Mouse (Mus musculus): ENCODE results near the gene Anxa9. TPM values are rescaled to one million over a fixed set of nuclear protein-coding genes. Genes with fewer than 3 reads are reported as not detected.

The Anxa9 gene
- polyA plus RNA-seq, 1 experiment from 2014 or later: 1.9 TPM

DNA sequence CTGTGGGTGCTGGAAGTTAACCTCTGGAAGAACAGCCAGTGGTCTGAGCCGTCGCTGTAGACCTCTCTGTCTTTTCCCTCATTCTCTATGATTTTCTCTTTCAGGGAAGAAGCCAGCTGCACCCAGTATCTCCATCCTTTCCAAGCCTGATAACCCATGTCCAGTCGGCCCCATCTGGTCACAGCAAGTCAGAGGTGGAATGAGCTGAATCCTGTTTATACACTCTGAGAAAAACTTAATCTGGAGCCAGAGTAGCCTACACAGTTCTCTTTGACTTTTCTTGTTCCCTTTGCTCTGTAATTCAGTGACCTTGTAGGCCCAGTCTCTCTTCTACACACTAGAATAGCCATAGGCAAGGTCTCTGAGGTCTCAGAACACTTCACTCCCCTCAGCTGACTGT is 19.4 kb downstream of the Anxa9 start:
- Histone ChIP-seq H3K9me3 (no peaks in the 10 kb centered on the region), H3K27me3 (ENCODE audit: poor library complexity, severe bottlenecking) (no peaks in the 10 kb centered on the region), H3K36me3 (replicated peaks) (peaks cover 47% of the 10 kb centered on the region), H3K27ac (no peak overlapping the region), H3K4me1 (peaks cover 17% of the 10 kb centered on the region), H3K4me3 (no peak overlapping the region)
- 86% methylated on average over 3 of the region's 3 CpGs for WGBS
- DNase-seq (ENCODE audit: extremely low spot score, low spot score): no peak

DNA sequence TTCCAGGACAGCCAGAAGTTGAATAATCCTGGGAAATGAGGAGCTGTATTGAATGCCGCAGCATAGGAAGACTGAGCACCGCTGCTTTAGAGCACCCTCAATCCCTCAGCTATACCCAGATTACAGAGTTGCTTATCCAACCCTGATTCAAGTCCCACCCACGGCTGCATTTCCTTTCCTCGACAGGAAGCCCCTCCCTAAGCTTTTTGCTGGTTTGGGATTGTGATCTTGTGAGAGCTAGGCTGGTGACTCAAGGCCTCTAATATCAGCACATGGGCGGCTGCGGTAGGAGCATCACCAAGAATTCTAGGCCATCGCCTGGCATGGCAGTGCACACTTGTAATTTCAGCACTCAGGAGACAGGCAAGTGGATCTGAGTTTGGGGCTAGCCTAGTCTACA is 20.5 kb downstream of the Anxa9 start:
- DNase-seq (ENCODE audit: extremely low spot score, low spot score): no peak
- Histone ChIP-seq H3K27me3 (ENCODE audit: poor library complexity, severe bottlenecking) (no peaks in the 10 kb centered on the region), H3K4me1 (peaks cover 26% of the 10 kb centered on the region), H3K4me3 (no peak overlapping the region), H3K36me3 (replicated peaks) (peaks cover 38% of the 10 kb centered on the region), H3K9me3 (no peaks in the 10 kb centered on the region), H3K27ac (no peak overlapping the region)
- 92% methylated on average over 7 of the region's 7 CpGs for WGBS

DNA sequence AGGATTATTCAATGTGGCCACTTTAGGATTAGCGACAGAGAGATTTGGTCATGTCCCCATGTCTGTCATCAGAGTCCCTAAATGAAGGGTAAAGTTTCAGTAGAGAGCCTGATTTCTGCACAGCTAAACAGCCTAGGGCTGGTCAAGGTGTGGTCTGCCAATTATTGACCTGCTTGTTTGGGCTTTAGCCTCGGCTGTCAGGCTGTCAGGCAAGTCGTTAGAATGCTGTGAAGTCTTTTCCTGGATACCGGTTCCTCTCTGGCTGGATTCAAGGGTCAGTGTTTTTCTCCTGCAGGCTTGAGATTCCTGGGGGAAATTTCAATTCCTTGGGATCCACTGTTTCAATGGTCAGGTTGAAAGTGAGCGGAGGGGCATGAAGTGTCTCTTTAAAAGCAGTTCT is 21.0 kb downstream of the Anxa9 start:
- H3K9me3 ChIP-seq: no peaks in the 10 kb centered on the region
- no peak overlapping the region for H3K4me3 ChIP-seq
- H3K36me3 ChIP-seq (replicated peaks): peaks cover 33% of the 10 kb centered on the region
- H3K27me3 ChIP-seq (ENCODE audit: poor library complexity, severe bottlenecking): no peaks in the 10 kb centered on the region
- 72% methylated on average over 5 of the region's 5 CpGs for WGBS
- peaks cover 26% of the 10 kb centered on the region for H3K4me1 ChIP-seq
- no peak for DNase-seq (ENCODE audit: extremely low spot score, low spot score)
- no peak overlapping the region for H3K27ac ChIP-seq

DNA sequence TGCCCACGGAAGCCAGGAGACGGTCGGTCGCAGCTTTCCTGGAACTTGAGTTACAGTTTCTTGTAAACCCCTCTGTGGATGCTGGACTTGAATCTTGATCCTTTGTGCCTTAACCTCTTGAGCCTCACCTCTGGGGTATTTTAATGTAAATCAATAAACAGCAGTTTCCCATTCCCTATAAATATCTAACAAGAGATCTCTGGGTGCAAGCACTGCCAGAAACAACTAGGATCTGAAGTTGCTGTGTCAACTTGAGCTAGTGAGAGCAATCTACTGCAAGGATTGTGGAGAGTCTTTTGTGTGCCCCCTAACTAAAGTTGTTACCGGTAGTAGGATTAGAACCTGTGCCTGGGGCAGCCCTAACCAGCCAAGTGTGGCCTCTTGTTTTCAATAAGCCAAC is 21.6 kb downstream of the Anxa9 start:
- Histone ChIP-seq H3K27me3 (ENCODE audit: poor library complexity, severe bottlenecking) (no peaks in the 10 kb centered on the region), H3K27ac (no peak overlapping the region), H3K36me3 (replicated peaks) (peaks cover 27% of the 10 kb centered on the region), H3K4me3 (no peak overlapping the region), H3K9me3 (no peaks in the 10 kb centered on the region), H3K4me1 (peaks cover 32% of the 10 kb centered on the region)
- no peak for DNase-seq (ENCODE audit: extremely low spot score, low spot score)
- WGBS: 92% methylated on average over 5 of the region's 5 CpGs

DNA sequence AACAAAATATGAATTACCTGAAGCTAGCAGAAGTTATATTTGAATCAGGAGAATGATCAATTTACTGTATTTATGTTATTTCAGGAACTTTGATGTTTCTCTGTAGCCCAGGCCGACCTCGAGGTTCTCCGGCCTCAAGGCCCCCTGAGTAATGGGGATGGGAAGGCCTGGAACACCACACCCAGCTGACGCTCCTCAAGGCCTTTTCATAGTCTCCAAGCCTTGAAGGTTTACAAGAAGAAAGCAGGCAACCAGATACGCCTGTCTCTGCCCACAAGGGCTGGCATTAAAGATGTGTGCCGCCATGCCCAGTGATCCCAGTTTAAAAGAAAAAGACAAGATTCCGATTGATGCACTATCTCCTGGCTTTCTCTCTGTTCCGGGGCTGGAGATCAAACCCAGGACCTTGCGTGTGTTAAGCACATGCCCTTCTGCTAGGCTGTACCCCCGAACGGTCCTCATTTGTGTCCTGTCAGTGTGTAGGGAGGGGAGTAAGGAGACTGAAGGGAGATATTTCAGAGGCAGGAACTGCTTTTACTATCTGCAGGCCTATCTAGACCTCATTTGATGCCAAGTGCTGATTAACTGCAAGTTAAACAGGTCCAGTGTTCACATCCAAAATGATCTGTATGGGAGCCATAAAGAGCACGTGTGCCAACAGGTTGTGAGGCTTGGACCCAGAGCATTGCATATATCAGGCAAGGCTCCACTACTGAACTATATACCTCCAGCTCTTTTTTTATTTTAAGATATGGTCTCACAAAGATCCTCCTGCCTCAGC is 22.3 kb downstream of the Anxa9 start:
- DNase-seq (ENCODE audit: extremely low spot score, low spot score): no peak
- Histone ChIP-seq H3K9me3 (no peaks in the 10 kb centered on the region), H3K27ac (no peak overlapping the region), H3K27me3 (ENCODE audit: poor library complexity, severe bottlenecking) (no peaks in the 10 kb centered on the region), H3K4me3 (peak overlapping the region; percentile 71), H3K36me3 (replicated peaks) (peaks cover 20% of the 10 kb centered on the region), H3K4me1 (peaks cover 33% of the 10 kb centered on the region)
- WGBS: 92% methylated on average over 12 of the region's 12 CpGs

DNA sequence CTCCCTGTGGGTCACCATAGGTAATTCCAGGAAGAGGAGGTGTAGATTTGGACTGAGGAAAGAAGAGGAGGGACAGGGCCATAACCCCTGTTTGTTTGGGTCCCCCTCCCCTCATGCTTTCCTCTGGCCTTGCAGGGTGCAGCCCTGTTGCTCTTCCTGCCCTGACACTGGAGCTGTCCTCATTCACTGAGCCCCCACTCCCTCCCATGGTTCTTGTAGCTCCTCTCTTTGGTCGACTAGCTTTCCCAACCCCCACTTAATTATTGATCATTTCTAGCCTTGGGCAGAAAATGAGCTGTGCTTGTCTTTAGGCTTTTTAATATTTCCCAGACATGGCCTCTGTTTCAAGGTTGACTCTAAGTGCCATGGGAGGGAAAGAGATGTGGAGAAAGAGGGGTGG is 22.9 kb downstream of the Anxa9 start:
- Histone ChIP-seq H3K4me3 (peak overlapping the region; percentile 71), H3K27me3 (ENCODE audit: poor library complexity, severe bottlenecking) (no peaks in the 10 kb centered on the region), H3K36me3 (replicated peaks) (peaks cover 16% of the 10 kb centered on the region), H3K27ac (peak overlapping the region; percentile 94), H3K4me1 (peaks cover 33% of the 10 kb centered on the region), H3K9me3 (no peaks in the 10 kb centered on the region)
- DNase-seq (ENCODE audit: extremely low spot score, low spot score): no peak
- 39% methylated on average over 1 of the region's 1 CpGs for WGBS

DNA sequence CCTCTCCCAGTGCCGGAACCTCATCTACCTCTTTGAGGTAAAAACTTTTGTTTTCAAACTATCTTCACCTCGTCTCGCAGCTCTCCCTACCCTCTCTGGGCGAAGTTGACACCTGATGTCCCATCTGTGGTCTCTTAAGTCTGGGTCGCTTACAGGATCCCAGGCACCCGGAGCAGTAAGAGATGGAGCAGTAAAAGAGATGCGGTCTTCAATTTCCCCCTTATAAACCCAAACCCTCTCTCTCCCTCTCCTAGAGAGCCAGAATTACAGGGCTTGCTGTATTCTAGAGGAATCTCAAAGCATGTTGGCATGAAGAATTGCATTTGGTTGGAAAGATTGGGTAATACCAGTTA is 23.4 kb downstream of the Anxa9 start:
- peaks cover 13% of the 10 kb centered on the region for H3K36me3 ChIP-seq (replicated peaks)
- peak overlapping the region; percentile 71 for H3K4me3 ChIP-seq
- H3K27me3 ChIP-seq (ENCODE audit: poor library complexity, severe bottlenecking): no peaks in the 10 kb centered on the region
- peaks cover 33% of the 10 kb centered on the region for H3K4me1 ChIP-seq
- WGBS: 2% methylated on average over 7 of the region's 7 CpGs
- no peaks in the 10 kb centered on the region for H3K9me3 ChIP-seq
- DNase-seq (ENCODE audit: extremely low spot score, low spot score): no peak
- H3K27ac ChIP-seq: peak overlapping the region; percentile 94

DNA sequence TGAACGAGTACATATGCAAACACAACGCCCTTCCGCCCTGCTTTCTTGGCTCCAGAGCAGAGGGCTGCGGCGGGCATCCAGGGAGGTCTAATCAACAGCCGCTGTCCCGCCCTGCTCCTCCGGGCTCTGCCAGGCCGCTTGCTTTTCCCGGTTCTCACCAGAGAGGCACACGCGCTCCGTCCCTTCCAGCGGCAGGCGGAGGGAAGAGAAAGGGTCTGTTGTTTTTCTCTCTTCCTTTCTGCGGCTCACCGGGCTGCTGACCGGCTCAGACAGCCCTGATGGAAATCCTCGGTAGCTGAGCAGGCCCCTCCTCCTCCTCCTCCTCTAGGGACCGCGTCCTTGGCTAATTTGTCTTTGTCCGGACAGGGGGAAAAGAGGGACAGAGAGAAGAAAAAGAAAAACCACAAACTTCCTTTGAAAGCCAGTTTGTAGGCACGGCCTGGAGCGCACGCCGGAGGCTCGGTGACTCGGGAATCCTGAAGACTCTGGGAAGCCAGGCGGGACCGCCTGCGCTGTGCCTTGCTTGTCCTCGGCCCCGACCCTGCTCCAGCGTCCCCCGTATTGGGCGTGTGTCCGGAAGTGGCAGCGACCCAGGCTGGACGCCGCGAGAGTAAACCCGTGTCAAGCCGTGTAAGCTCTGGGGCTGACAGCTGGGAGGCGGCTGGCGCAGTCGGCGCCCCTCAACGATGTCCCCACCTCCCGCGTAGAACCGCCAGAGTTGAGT is 23.9 kb downstream of the Anxa9 start:
- Histone ChIP-seq H3K4me1 (peaks cover 33% of the 10 kb centered on the region), H3K4me3 (peak overlapping the region; percentile 71), H3K9me3 (no peaks in the 10 kb centered on the region), H3K36me3 (replicated peaks) (peaks cover 7% of the 10 kb centered on the region), H3K27ac (peak overlapping the region; percentile 94), H3K27me3 (ENCODE audit: poor library complexity, severe bottlenecking) (no peaks in the 10 kb centered on the region)
- under 1% methylated on average over 50 of the region's 51 CpGs for WGBS
- peak; percentile 82 for DNase-seq (ENCODE audit: extremely low spot score, low spot score)

DNA sequence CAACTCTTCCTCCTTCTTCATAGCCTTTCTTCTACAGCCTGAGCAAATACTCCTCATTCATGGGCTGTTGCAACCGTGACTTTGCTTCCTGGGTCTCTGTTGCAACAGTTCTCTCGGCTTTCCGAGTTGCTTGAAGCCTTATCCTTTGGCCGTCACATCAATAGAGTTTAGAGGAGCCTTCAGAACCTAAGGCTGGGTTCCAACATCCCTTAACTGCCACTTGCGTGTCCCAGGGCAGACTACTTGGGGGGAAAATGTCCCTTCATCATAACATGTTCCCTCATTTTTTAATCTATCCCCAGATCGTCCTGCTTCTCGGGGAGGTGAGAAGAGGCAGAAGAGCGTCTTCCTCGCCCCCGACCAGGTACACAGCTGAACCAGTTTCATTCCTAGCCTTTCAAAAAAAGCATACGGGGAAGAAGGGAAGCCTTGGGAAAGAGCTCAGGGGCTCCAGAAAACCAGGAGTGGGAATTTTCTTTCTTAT is 24.6 kb downstream of the Anxa9 start:
- WGBS: under 1% methylated on average over 11 of the region's 11 CpGs
- no peaks in the 10 kb centered on the region for H3K27me3 ChIP-seq (ENCODE audit: poor library complexity, severe bottlenecking)
- no peak for DNase-seq (ENCODE audit: extremely low spot score, low spot score)

DNA sequence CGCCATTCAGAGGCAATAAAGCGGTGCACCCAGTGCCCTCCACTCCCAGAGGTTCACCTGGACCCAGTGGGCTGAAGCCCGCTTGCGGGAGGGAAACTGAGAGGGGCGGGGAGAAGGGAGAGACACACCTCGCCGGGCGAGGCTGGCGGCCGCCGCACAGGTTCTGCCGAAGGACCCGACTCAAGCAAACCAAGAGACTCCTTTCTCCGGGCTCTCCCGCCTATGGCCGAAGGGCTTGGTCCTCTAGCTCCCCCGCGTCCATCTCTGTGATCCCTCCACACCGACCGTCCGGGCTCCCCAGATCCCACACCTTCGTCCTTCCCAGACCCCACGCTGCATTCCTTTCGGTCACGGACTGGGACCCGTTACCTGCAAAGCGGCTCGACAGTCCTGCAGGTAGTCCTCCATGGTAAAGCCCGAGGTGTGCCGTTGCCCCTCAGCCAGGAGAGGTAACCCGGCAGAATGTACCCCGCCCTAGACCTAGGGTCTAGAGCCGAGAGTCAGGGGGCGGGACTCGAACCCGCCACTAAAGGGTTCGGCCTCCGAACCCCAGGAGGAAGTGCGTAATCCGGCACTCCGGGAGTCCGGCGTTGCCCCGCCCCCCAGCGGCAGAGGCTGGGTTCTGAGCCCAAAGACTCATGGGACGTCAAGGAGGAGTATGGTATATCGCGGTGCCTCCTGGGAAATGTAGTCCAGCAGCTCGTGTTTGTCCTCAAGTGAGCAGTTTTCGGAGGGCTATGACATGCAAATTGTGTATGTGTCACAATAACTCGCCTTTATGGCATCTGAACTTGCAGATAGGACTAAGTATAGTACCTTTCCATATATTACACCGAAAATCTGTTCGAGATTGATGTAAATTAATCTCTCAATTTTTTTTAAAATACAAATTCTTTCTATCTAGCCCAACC is 25.5 kb downstream of the Anxa9 start, which contains the start of the genes Mindy1 and Prune1:
Gene Mindy1, plus strand, starts transcription at position 130 of the 911 bp plus-strand sequence.
Gene Prune1, minus strand, starts transcription at position 861 of the 911 bp plus-strand sequence.
- Histone ChIP-seq H3K27ac (peak within 1 kb of the TSS; percentile 94), H3K27me3 (ENCODE audit: poor library complexity, severe bottlenecking) (no peaks in the 10 kb centered on the region), H3K9me3 (no peaks in the 10 kb centered on the region), H3K36me3 (replicated peaks) (0 out of 2 replicates have a peak, but pooled peaks cover 3% of the 10 kb centered on the region), H3K4me1 (peaks cover 33% of the 10 kb centered on the region), H3K4me3 (peak within 1 kb of the TSS; percentile 71)
- DNase-seq (ENCODE audit: extremely low spot score, low spot score): peak; percentile 97
- under 1% methylated on average over 53 of the region's 53 CpGs for WGBS

More for the DNA sequence above, 24.6 kb downstream of the Anxa9 start:
- Histone ChIP-seq H3K4me3 (peak overlapping the region; percentile 71), H3K36me3 (replicated peaks) (peaks cover 2% of the 10 kb centered on the region), H3K4me1 (peaks cover 33% of the 10 kb centered on the region), H3K27ac (peak overlapping the region; percentile 94), H3K9me3 (no peaks in the 10 kb centered on the region)

DNA sequence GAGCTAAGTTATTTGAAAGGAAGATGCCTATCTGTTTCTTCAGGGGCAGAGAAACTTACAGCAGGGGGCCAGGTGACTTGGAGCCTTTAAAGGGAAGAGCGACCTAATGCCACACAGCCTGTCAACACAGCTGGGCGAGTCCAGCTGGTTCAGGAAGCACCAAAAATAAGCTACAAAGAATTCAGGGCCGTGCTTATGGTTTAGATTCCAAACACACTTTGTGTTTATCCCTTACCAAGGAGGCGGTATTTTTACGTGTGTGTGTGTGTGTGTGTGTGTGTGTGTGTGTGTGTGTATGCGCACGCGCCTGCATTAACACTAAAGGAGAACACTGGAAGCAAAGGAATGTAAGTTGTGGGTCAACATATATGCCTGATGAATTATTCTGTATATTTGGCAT is 26.2 kb downstream of the Anxa9 start:
- DNase-seq (ENCODE audit: extremely low spot score, low spot score): no peak
- no peaks in the 10 kb centered on the region for H3K27me3 ChIP-seq (ENCODE audit: poor library complexity, severe bottlenecking)
- H3K4me3 ChIP-seq: peak overlapping the region; percentile 71
- peak overlapping the region; percentile 94 for H3K27ac ChIP-seq
- 0 out of 2 replicates have a peak, but pooled peaks cover 3% of the 10 kb centered on the region for H3K36me3 ChIP-seq (replicated peaks)
- H3K9me3 ChIP-seq: no peaks in the 10 kb centered on the region
- 31% methylated on average over 8 of the region's 8 CpGs for WGBS
- H3K4me1 ChIP-seq: peaks cover 33% of the 10 kb centered on the region

DNA sequence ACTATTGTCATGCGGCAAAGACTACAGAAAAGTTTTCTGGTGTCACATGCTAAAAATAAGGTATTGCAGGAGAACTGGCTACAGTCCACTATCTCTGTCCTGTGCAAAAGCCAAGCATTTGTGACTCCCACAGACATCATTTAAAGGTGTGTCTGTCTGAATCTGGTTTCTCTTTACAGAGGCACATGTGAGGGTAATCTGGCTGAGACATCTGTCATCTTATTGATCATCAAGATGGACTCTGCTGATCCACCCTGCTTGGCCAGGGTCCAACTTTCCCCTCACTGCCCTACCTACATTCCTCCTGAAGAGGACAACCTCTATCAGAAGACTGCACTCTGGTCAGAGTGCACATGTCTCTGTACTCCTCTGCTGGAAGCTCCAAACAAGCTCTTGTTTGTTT is 29.8 kb downstream of the Anxa9 start:
- WGBS: 100% methylated on average over 1 of the region's 1 CpGs
- Histone ChIP-seq H3K36me3 (replicated peaks) (peaks cover 12% of the 10 kb centered on the region), H3K9me3 (no peaks in the 10 kb centered on the region), H3K4me1 (peaks cover 12% of the 10 kb centered on the region), H3K27me3 (ENCODE audit: poor library complexity, severe bottlenecking) (no peaks in the 10 kb centered on the region), H3K4me3 (no peak overlapping the region), H3K27ac (no peak overlapping the region)
- DNase-seq (ENCODE audit: extremely low spot score, low spot score): no peak
